Mouse (Mus musculus): ENCODE data around the gene Galnt13. TPM values are rescaled to one million over a fixed set of nuclear protein-coding genes. Genes with fewer than 3 reads are reported as not detected.

The Galnt13 gene
- polyA plus RNA-seq, 1 experiment from 2014 or later, result 0.23 TPM

DNA sequence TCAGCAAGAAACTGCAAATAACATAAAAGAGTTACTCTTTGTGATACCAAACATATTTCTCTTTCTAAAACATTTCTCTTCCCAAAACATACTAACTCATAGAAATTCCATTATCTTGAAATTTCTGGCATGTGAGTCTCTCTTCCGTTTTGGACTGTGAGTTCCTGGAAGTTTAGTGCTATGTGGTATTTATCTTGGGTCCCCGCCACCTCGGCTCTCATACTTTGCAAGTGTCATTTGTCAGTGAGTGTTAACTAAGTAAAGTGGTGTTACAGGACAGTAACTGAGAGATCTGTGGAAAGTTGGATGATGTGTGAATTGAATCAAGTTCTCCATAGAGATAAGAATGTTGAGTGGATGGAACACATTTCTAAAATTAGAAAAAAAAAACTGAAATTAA lies 728.7 kb downstream of the Galnt13 start:
- H3K4me1 ChIP-seq (ENCODE audit: control insufficient read depth, insufficient read depth, low read length), result no peaks in the 10 kb centered on the region

More for the DNA sequence above, 728.7 kb downstream of the Galnt13 start:
- Histone ChIP-seq H3K9ac (ENCODE audit: low read depth, low read length) (no peak overlapping the region), H3K27me3 (replicated peaks; ENCODE audit: control insufficient read depth, insufficient read depth, low read length) (no peaks in the 10 kb centered on the region), H3K36me3 (ENCODE audit: control insufficient read depth, insufficient read depth, low read length) (no peaks in the 10 kb centered on the region), H3K27ac (ENCODE audit: low read length) (no peak overlapping the region), H3K9me3 (ENCODE audit: control insufficient read depth, low read length) (no peaks in the 10 kb centered on the region), H3K4me2 (ENCODE audit: low read depth, low read length) (no peak overlapping the region), H3K4me3 (ENCODE audit: low read length) (no peak overlapping the region)
- ATAC-seq, result no peak
- WGBS, result 66% methylated on average over 3 of the region's 3 CpGs

All from intestine, embryonic 16.5 days (tissue).